Mouse (Mus musculus) small intestine, adult 10 weeks (tissue): ENCODE results near the gene 4833427G06Rik. TPM values are rescaled to one million over a fixed set of nuclear protein-coding genes. Genes with fewer than 3 reads are reported as not detected.

ENCODE experiments used
- polyA plus RNA-seq: library from polyadenylated mRNA; stranded (reverse); fragments of 350-450 nt; fragmentation: Illumina TruSeq; extraction: RNeasy Lipid Tissue Mini Kit (QIAGEN cat#74804); gene quantifications from one replicate; pipeline ENCODE4 v1.2.3, GENCODE M21; 2014; ENCODE audit warnings: low replicate concordance

The 4833427G06Rik gene
- not detected for polyA plus RNA-seq

GRCm38 (mm10) chr9:51101756-51102425 is at the start of gene 4833427G06Rik:
4833427G06Rik (minus strand) TSS chr9:51102078.

DNA sequence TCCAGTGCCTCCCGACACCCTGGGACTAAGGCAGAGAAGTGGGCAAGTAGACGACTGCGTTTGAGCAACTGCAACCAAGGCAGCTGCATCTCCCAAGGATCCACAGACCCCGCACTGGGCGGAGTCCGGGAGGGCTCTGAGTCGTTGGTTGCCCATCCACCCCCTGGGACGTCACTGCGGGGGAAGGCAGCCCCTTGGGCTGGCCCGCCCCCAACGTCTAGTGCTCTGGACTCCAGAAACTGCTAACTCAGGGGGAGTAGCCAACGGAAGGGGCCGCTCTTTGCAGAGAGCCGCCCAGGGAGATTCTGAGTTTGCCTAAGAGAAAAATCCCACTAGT is 24.9 kb downstream of the 4833427G06Rik start, which contains the start of gene Layn:
Layn (minus strand) TSS at position 116 of the 337 bp plus-strand sequence.

DNA sequence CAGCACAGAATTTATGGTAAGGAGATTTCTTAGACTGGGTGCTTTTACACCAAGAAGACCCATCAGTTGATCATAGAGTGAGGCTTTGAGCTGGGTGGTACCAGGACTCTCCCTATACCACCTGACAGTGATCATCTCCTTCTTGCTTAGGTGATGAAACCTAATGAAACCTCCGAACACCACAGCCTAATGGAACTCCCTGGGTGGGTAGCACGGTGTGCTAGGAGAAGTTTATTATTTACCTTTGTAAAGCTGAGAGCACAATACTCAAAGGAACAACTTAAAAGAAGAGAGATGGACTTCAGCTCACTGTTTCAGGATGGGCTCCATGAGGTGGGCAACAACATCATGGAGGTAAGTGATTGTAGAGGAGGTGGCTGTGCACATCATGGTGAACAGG is 41.3 kb downstream of the 4833427G06Rik start, which contains the start of gene Btg4:
Btg4 (plus strand) TSS at position 301 of the 400 bp plus-strand sequence.

Other genes with a start within 250 kb of the 4833427G06Rik start
- 5.9 TPM for gene Sik2, start 93.0 kb downstream of the 4833427G06Rik start, polyA plus RNA-seq
- not detected for gene Btg4, start 41.2 kb downstream of the 4833427G06Rik start, polyA plus RNA-seq
- gene Layn, start 25.0 kb downstream of the 4833427G06Rik start, polyA plus RNA-seq = 0.48 TPM
- gene Gm32742, start 63.4 kb upstream of the 4833427G06Rik start, polyA plus RNA-seq = 0.82 TPM
- 27.3 TPM for gene Pou2af1, start 111.6 kb upstream of the 4833427G06Rik start, polyA plus RNA-seq
- gene Colca2, start 176.5 kb upstream of the 4833427G06Rik start, polyA plus RNA-seq = 4.6 TPM
- gene 1810046K07Rik, start 226.8 kb upstream of the 4833427G06Rik start, polyA plus RNA-seq = 17.3 TPM